Mouse (Mus musculus) thymus, adult 2 months (tissue): ENCODE measurements around the gene Krcc1.

Source experiments
- CTCF ChIP-seq: fragments of 200-500 bp; IDR thresholded peaks from 2 replicates; pipeline ENCODE4 v1.5.1; 2012; ENCODE audit warnings: mild to moderate bottlenecking, control low read depth, low read length, moderate library complexity, borderline replicate concordance; ENCODE audit not compliant: control insufficient read depth, poor library complexity, insufficient read depth; ENCODE audit errors: extremely low read depth
- POLR2A ChIP-seq: fragments of 200-500 bp; IDR thresholded peaks from 2 replicates; pipeline ENCODE4 v1.6.1; 2012; ENCODE audit warnings: mild to moderate bottlenecking, low read length, control low read depth, moderate library complexity; ENCODE audit not compliant: control insufficient read depth, poor library complexity, insufficient read depth; ENCODE audit errors: extremely low read depth

- TF ChIP-seq CTCF: no peak
- TF ChIP-seq POLR2A: 0 out of 2 replicates have a peak, but pooled peaks have one; percentile 14
Measured at GRCm38 (mm10) chr6:71333031-71333430, 61.6 kb downstream of the Krcc1 start.
